Mouse (Mus musculus) testis, adult 2 months (tissue): ENCODE results near the gene Nle1. TPM values are rescaled to one million over a fixed set of nuclear protein-coding genes. Genes with fewer than 3 reads are reported as not detected.

ENCODE experiments used
- H3K27ac ChIP-seq: fragments of 200-500 bp; 2 replicates; pipeline ENCODE4 v1.5.1; 2012; ENCODE audit warnings: low read depth, low read length; ENCODE audit not compliant: control insufficient read depth, insufficient read depth
- H3K27me3 ChIP-seq: fragments of 200-500 bp; 2 replicates; pipeline ENCODE4 v1.6.1; 2012; ENCODE audit warnings: mild to moderate bottlenecking, low read length, moderate library complexity; ENCODE audit not compliant: control insufficient read depth, insufficient read depth
- H3K36me3 ChIP-seq: fragments of 200-500 bp; 2 replicates; pipeline ENCODE4 v1.6.1; 2012; ENCODE audit warnings: mild to moderate bottlenecking, low read length; ENCODE audit not compliant: control insufficient read depth, insufficient read depth
- H3K4me1 ChIP-seq: fragments of 200-500 bp; 2 replicates; pipeline ENCODE4 v1.6.1; 2012; ENCODE audit warnings: low read length; ENCODE audit not compliant: control insufficient read depth, insufficient read depth
- H3K4me3 ChIP-seq: fragments of 200-500 bp; 2 replicates; pipeline ENCODE4 v1.5.1; 2012; ENCODE audit warnings: low read depth, mild to moderate bottlenecking, low read length, moderate library complexity, mixed read lengths; ENCODE audit not compliant: control insufficient read depth
- CTCF ChIP-seq: fragments of 200-500 bp; IDR thresholded peaks from 2 replicates; pipeline ENCODE4 v1.5.1; 2012; ENCODE audit warnings: low read depth, mild to moderate bottlenecking, inconsistent platforms, low read length, moderate library complexity; ENCODE audit not compliant: control insufficient read depth, insufficient read depth, insufficient replicate concordance
- POLR2A ChIP-seq: fragments of 200-500 bp; IDR thresholded peaks from 2 replicates; pipeline ENCODE4 v1.6.1; 2012; ENCODE audit warnings: low read depth, mild to moderate bottlenecking, inconsistent platforms, low read length, moderate library complexity; ENCODE audit not compliant: control insufficient read depth
- polyA plus RNA-seq: library from polyadenylated mRNA; depleted of rRNA; stranded (reverse); fragments of >200 nt; gene quantifications from 2 replicates; pipeline ENCODE4 v1.2.3, GENCODE M21; 2012

The Nle1 gene
- polyA plus RNA-seq, 1 experiment = 9.7 TPM

DNA sequence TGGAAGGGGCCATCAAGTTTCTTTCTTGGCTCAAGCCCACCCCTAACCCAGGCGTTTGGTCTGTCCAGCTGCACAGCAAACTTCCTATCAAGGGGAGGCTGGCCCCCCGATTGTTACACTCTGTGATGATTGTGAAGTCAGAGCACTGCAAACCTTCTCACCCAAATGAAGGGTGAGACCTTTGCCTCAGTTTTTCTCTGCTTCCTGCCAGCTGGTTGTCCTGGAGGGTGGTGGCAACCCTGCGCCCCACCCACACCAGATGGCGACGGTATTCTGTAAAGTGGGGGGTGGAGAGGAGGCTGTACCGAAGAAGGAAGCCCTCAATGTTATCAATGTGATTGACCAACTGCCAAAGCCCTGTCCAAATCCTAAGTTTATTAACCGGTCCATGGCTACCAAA lies 16.3 kb downstream of the Nle1 start, which contains the start of gene Fndc8:
Gene Fndc8 (plus strand): TSS at position 189 of the 400 bp plus-strand sequence.
- H3K36me3 ChIP-seq = no peaks in the 10 kb centered on the region
- H3K27me3 ChIP-seq = no peaks in the 10 kb centered on the region
- H3K4me1 ChIP-seq = peaks cover 2% of the 10 kb centered on the region; the same call in 1 of the 2 replicates
- peak within 1 kb of the TSS; percentile 71 for H3K4me3 ChIP-seq
- TF ChIP-seq CTCF = no peak
- peak; percentile 53; the same call in 1 of the 2 replicates for TF ChIP-seq POLR2A
- H3K27ac ChIP-seq = no peak within 1 kb of the TSS

DNA sequence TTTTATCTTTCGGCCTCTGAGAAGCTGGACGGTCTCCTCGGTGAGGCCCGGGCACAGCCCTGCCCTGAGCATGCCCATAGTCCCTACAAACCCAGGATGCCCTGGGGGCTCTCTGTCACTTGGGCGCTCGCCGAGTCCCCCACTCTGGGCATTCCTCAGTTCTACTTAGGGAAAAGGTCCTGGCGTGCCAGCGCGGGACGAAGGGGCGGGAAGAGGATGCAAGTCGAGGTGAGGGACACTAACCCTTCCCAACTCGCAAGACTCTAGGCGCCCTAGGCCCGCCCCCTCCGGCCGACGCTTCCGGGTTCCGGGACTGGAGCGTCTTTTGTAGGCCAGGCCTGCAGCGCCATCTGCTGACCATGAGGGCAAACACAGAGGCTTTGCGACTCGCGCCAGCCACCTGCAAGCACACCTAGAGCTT lies 17.9 kb downstream of the Nle1 start, which contains the start of gene Rad51d:
Gene Rad51d (minus strand): TSS at position 273 of the 421 bp plus-strand sequence.
- H3K27ac ChIP-seq = peak within 1 kb of the TSS; percentile 1; the same call in 1 of the 2 replicates
- peak within 1 kb of the TSS; percentile 85 for H3K4me3 ChIP-seq
- TF ChIP-seq POLR2A = peak; percentile 78
- peak; percentile 92; the same call in 1 of the 2 replicates for TF ChIP-seq CTCF
- peaks cover 2% of the 10 kb centered on the region; the same call in 1 of the 2 replicates for H3K4me1 ChIP-seq
- H3K27me3 ChIP-seq = no peaks in the 10 kb centered on the region
- H3K36me3 ChIP-seq = no peaks in the 10 kb centered on the region

DNA sequence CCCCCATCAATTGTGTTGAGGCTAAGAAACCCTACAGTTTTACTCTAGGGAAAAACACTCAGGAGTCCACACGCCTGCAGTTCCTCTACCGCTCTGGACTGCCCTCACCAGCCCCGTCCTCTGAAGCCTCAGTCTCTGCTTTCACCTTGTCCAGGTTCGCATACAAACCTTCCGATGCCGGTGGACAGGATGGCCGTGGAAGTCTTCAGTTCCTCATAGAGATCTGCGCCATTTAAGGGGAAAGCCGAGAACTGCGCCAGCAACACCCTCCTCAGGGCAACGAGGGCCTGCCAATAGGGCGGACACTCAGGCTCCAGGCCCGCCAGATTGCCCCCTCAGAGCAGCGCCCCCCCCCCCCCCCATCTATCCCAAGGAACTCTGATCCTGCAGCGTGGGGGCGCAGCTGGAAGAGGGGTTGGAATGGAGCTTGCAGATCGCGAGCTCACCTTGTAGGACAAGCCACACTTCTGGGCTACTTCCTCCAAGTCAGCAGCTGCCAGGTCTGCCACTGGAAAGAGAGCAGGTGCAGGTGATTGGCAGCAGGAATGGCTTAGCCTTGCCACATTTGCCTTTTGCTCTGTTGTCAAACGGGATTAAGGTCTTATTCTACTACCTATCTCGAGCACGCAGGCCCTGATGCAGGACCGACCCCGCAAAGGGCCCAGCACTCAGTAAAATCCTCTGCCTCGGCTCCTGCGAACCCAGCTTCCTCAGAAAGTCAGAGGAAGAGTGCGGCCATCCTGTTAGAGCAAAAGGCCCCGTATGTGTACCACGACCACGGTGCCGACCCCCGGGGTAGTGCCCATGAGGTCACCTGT lies 18.5 kb downstream of the Nle1 start:
- no peaks in the 10 kb centered on the region for H3K27me3 ChIP-seq
- peak overlapping the region; percentile 85 for H3K4me3 ChIP-seq
- H3K4me1 ChIP-seq = peaks cover 2% of the 10 kb centered on the region; the same call in 1 of the 2 replicates
- peak overlapping the region; percentile 1; the same call in 1 of the 2 replicates for H3K27ac ChIP-seq
- H3K36me3 ChIP-seq = no peaks in the 10 kb centered on the region
- TF ChIP-seq CTCF (no peak), POLR2A (no peak)

DNA sequence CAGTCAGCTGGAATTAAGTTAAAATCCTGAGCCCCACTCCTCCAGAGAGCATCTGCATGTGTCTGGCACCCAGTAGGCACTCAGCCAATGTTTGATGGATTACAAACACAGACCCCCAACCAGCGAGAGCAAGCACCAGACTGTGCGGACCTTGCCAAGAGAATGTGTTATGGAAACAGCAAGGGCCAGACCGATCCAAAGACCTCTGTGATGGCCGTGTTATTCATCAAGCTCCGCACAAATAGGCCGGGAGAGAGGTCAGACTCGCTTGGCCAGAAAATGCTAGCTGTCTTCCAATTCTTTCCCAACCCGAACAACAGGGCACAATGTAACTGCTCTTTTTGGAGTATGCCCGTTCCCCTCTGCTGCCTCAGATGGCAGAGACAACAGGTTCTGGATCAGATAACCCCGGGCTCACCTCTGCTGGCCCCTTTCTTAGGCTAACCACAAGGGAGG lies 19.7 kb downstream of the Nle1 start:
- TF ChIP-seq CTCF (no peak), POLR2A (no peak)
- Histone ChIP-seq H3K4me3 (peak overlapping the region; percentile 16), H3K4me1 (peaks cover 2% of the 10 kb centered on the region; the same call in 1 of the 2 replicates), H3K27me3 (no peaks in the 10 kb centered on the region), H3K36me3 (no peaks in the 10 kb centered on the region), H3K27ac (no peak overlapping the region; the same call in 1 of the 2 replicates)

DNA sequence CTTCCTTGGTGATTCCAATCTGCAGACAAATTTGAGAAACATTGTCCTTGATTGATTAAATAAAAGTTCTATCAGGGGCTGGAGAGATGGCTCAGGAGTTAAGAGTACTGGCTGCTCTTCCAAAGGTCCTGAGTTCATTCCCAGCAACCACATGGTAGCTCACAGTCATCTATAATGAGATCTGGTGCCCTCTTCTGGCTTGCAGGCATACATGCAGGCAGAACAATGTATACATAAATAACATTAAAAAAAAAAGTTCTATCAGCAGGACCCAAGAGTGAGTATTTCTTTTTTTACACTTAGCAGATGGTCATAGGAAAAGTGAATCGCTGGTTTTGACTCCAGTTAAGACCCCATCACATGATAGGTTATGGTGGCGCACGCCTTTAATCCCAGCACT lies 21.7 kb downstream of the Nle1 start:
- H3K4me3 ChIP-seq = no peak overlapping the region
- peaks cover 2% of the 10 kb centered on the region; the same call in 1 of the 2 replicates for H3K4me1 ChIP-seq
- TF ChIP-seq POLR2A (no peak), CTCF (no peak)
- H3K27me3 ChIP-seq = no peaks in the 10 kb centered on the region
- H3K27ac ChIP-seq = no peak overlapping the region
- H3K36me3 ChIP-seq = no peaks in the 10 kb centered on the region

DNA sequence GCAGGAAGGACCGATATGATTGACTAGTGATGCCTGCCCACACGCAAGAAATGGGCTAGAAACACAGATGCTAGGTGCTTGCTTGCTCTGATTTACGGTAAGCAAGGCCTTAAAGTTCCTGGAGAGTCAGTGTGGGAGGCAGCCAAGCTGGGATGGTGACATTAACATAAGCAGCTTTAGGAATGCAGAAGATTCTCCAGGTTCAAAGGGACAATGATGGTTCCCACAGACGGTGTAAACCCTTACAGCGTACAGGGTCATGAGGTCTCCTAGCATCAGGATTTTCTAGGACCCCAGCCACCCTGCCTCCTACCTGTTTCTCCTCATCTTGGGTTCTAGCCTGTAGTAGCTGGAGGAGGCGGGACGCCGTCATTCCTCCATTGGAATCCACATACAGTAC lies 25.0 kb downstream of the Nle1 start:
- no peaks in the 10 kb centered on the region for H3K27me3 ChIP-seq
- H3K27ac ChIP-seq = no peak overlapping the region
- H3K4me3 ChIP-seq = no peak overlapping the region
- no peaks in the 10 kb centered on the region for H3K36me3 ChIP-seq
- H3K4me1 ChIP-seq = no peaks in the 10 kb centered on the region
- no peak for TF ChIP-seq CTCF
- TF ChIP-seq POLR2A = no peak

DNA sequence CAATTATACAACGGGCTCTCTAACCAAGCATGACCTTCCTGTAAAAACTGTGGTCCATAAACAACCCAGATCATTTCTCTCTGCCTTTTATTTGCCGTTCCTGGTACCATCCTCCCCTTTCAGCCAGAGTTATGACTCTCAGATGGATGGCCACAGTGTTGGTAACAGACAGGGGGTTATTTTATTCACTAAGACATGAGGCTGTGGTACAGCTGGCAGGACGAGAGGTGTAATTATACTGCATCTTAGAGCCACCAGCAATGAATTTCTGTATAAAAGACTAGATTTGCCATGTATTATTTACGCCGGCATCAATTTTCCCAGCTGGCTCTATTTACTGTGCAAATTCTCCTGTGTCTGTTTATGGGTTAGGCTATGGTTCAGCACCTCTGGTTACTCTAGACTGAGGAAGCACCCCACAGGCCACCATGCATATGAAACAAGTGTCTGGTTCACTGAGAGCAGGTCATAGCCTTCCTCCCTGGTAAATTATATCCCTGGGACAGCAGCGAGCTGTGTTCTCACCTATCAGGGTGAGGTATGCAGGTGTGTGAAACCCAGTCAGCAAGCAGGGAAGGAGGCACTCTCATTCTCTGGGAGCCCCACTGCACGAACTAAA lies 30.4 kb downstream of the Nle1 start:
- H3K4me1 ChIP-seq = no peaks in the 10 kb centered on the region
- H3K27ac ChIP-seq = no peak overlapping the region
- H3K4me3 ChIP-seq = no peak overlapping the region
- no peak for TF ChIP-seq CTCF
- TF ChIP-seq POLR2A = no peak
- H3K27me3 ChIP-seq = no peaks in the 10 kb centered on the region
- no peaks in the 10 kb centered on the region for H3K36me3 ChIP-seq
